Mouse (Mus musculus) hindbrain, postnatal 0 days (tissue): ENCODE measurements around the gene Dennd6a. TPM values are rescaled to one million over a fixed set of nuclear protein-coding genes. Genes with fewer than 3 reads are reported as not detected.

ENCODE experiments used
- ATAC-seq: fragments of 200-750 bp; cut with Nextera tagmentation; 2 replicates; pipeline ENCODE4 v1.8.0; 2017; ENCODE audit warnings: mild to moderate bottlenecking, moderate TSS enrichment, moderate library complexity
- DNase-seq: peaks from one replicate; pipeline ENCODE4 v3.0.0-alpha.2; 2015; ENCODE audit warnings: low spot score
- H3K27ac ChIP-seq: fragments of 300-500 bp; sonication (generic); 2 replicates; pipeline ENCODE4 v1.5.1; 2014; ENCODE audit warnings: mild to moderate bottlenecking
- H3K27me3 ChIP-seq: fragments of 300-500 bp; sonication (generic); 2 replicates; pipeline ENCODE4 v1.6.1; 2014; ENCODE audit warnings: low read length, mixed read lengths; ENCODE audit not compliant: insufficient read depth
- H3K36me3 ChIP-seq: fragments of 300-500 bp; sonication (generic); 2 replicates; pipeline ENCODE4 v1.6.1; 2014; ENCODE audit warnings: low read length, mixed read lengths; ENCODE audit not compliant: insufficient read depth
- H3K4me1 ChIP-seq: fragments of 300-500 bp; sonication (generic); 2 replicates; pipeline ENCODE4 v1.6.1; 2014; ENCODE audit warnings: antibody characterized with exemption, low read length, mixed read lengths; ENCODE audit not compliant: insufficient read depth
- H3K4me2 ChIP-seq: fragments of 300-500 bp; sonication (generic); 2 replicates; pipeline ENCODE4 v1.6.1; 2014; ENCODE audit warnings: low read depth, mild to moderate bottlenecking, low read length, moderate library complexity, mixed read lengths
- H3K4me3 ChIP-seq: fragments of 300-500 bp; sonication (generic); 2 replicates; pipeline ENCODE4 v1.5.1; 2014; ENCODE audit warnings: low read length
- H3K9ac ChIP-seq: fragments of 300-500 bp; sonication (generic); replicated peaks from 2 replicates; pipeline ENCODE4 v1.6.1; 2014; ENCODE audit warnings: mild to moderate bottlenecking, low read length, moderate library complexity, mixed read lengths
- H3K9me3 ChIP-seq: fragments of 300-500 bp; sonication (generic); 2 replicates; pipeline ENCODE4 v1.6.1; 2016; ENCODE audit warnings: low read length, mixed read lengths
- CTCF ChIP-seq: IDR thresholded peaks from 2 replicates; pipeline ENCODE4 v1.5.1; 2016; ENCODE audit warnings: antibody characterized with exemption, control low read depth, low read depth
- WGBS: fragments of 180-500 bp; shearing (Covaris S2); extraction: QIAGEN DNeasy Blood & Tissue Kit; methylation state at CpG from one replicate; pipeline ENCODE4 v1.1.7; 2014; 5-methylcytosine and 5-hydroxymethylcytosine counted together
- polyA plus RNA-seq: library from polyadenylated mRNA; unstranded; fragments of >200 nt; fragmentation: Nextera tagmentation; extraction: Ambion mirVana; gene quantifications from 2 replicates; pipeline ENCODE4 v1.2.1, GENCODE M21; 2015
- total RNA-seq: library from RNA; depleted of rRNA; stranded (reverse); fragments of >200 nt; gene quantifications from 2 replicates; pipeline ENCODE4 v1.2.3, GENCODE M21; 2014

The Dennd6a gene
- total and polyA plus RNA-seq, 2 experiments from 2014 or later, result 13.7 to 33.8 TPM

- DNase-seq (no peak), ATAC-seq (no peak)
- Histone ChIP-seq H3K36me3 (peaks cover 58% of the 10 kb centered on the region), H3K4me2 (no peak overlapping the region), H3K27ac (no peak overlapping the region), H3K27me3 (no peaks in the 10 kb centered on the region), H3K9ac (no peak overlapping the region), H3K4me1 (no peaks in the 10 kb centered on the region), H3K9me3 (no peaks in the 10 kb centered on the region), H3K4me3 (no peak overlapping the region)
- WGBS, result 89% methylated on average over 4 of the region's 4 CpGs
- no peak for TF ChIP-seq CTCF
Measured at GRCm38 (mm10) chr14:26625301-26625700, 51.6 kb downstream of the Dennd6a start.

- 94% methylated on average over 5 of the region's 5 CpGs for WGBS
- TF ChIP-seq CTCF, result no peak
- Histone ChIP-seq H3K4me1 (no peaks in the 10 kb centered on the region), H3K36me3 (peaks cover 57% of the 10 kb centered on the region), H3K4me3 (no peak overlapping the region), H3K9me3 (no peaks in the 10 kb centered on the region), H3K4me2 (no peak overlapping the region), H3K27me3 (no peaks in the 10 kb centered on the region), H3K9ac (no peak overlapping the region), H3K27ac (no peak overlapping the region)
- DNase-seq, result no peak
- ATAC-seq, result no peak
Measured at GRCm38 (mm10) chr14:26626605-26627140, 53.0 kb downstream of the Dennd6a start.

GRCm38 (mm10) chr14:26637025-26637850, 63.6 kb downstream of the Dennd6a start:
- Histone ChIP-seq H3K9ac (peak overlapping the region; percentile 44), H3K27me3 (no peaks in the 10 kb centered on the region), H3K9me3 (no peaks in the 10 kb centered on the region), H3K36me3 (peaks cover 2% of the 10 kb centered on the region; the same call in 1 of the 2 replicates), H3K4me2 (peak overlapping the region; percentile 91), H3K4me1 (no peaks in the 10 kb centered on the region; the same call in 1 of the 2 replicates), H3K4me3 (peak overlapping the region; percentile 83), H3K27ac (peak overlapping the region; percentile 96)
- no peak for TF ChIP-seq CTCF
- ATAC-seq (no peak; the same call in 1 of the 2 replicates), DNase-seq (peak; percentile 44)
- 26% methylated on average over 17 of the region's 17 CpGs for WGBS

GRCm38 (mm10) chr14:26637851-26638707, 64.4 kb downstream of the Dennd6a start, which contains the start of gene Arf4:
TSS of gene Arf4 (plus strand) at chr14:26638074.
- peak within 1 kb of the TSS; percentile 83 for H3K4me3 ChIP-seq
- H3K36me3 ChIP-seq, result no peaks in the 10 kb centered on the region
- no peaks in the 10 kb centered on the region; the same call in 1 of the 2 replicates for H3K4me1 ChIP-seq
- ATAC-seq (peak; percentile 99), DNase-seq (peak; percentile 99)
- WGBS, result under 1% methylated on average over 79 of the region's 83 CpGs
- peak within 1 kb of the TSS; percentile 96 for H3K27ac ChIP-seq
- no peaks in the 10 kb centered on the region for H3K27me3 ChIP-seq
- H3K9me3 ChIP-seq, result no peaks in the 10 kb centered on the region
- H3K4me2 ChIP-seq, result peak within 1 kb of the TSS; percentile 91
- TF ChIP-seq CTCF, result no peak; the same call in 1 of the 2 replicates
- H3K9ac ChIP-seq, result peak within 1 kb of the TSS; percentile 80

DNA sequence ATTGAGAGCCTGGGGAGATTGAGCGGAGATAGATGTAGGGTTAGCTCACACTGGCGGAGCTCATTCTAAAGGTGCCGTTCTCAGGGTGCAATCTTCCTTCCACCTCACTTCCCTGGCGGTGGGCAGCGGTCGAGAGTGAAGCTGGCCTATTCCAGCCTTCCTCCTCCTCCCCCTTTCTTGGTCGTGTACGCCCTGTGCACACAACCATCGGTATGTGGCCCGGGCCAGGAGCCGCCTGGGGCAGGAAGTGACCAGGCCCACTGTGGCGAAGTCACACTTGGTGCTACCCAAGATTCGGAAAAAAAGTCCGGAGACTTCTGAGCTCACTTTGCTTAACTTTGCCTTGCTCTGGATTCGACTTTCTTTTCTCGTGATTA, 65.0 kb downstream of the Dennd6a start:
- peak overlapping the region; percentile 96 for H3K27ac ChIP-seq
- H3K27me3 ChIP-seq, result no peaks in the 10 kb centered on the region
- TF ChIP-seq CTCF, result no peak

GRCm38 (mm10) chr14:26639251-26639650, 65.6 kb downstream of the Dennd6a start:
- ATAC-seq (no peak), DNase-seq (no peak)
- Histone ChIP-seq H3K4me2 (peak overlapping the region; percentile 91), H3K9ac (peak overlapping the region; percentile 80), H3K36me3 (no peaks in the 10 kb centered on the region), H3K27me3 (no peaks in the 10 kb centered on the region), H3K4me1 (no peaks in the 10 kb centered on the region; the same call in 1 of the 2 replicates), H3K27ac (peak overlapping the region; percentile 96; the same call in 1 of the 2 replicates), H3K4me3 (peak overlapping the region; percentile 83), H3K9me3 (no peaks in the 10 kb centered on the region)
- TF ChIP-seq CTCF, result no peak
- 2% methylated on average over 11 of the region's 11 CpGs for WGBS

More for the DNA sequence above, 65.0 kb downstream of the Dennd6a start:
- Histone ChIP-seq H3K4me2 (peak overlapping the region; percentile 91), H3K36me3 (no peaks in the 10 kb centered on the region), H3K9ac (peak overlapping the region; percentile 80), H3K4me3 (peak overlapping the region; percentile 83), H3K4me1 (no peaks in the 10 kb centered on the region; the same call in 1 of the 2 replicates), H3K9me3 (no peaks in the 10 kb centered on the region)
- DNase-seq (peak; percentile 47), ATAC-seq (no peak)
- WGBS, result under 1% methylated on average over 16 of the region's 16 CpGs
